Mouse (Mus musculus) stomach, postnatal 0 days (tissue): ENCODE data around the gene Map3k14. TPM values are rescaled to one million over a fixed set of nuclear protein-coding genes. Genes with fewer than 3 reads are reported as not detected.

Experiments
- ATAC-seq: fragments of 200-750 bp; cut with Nextera tagmentation; 2 replicates; pipeline ENCODE4 v1.8.0; 2017; ENCODE audit not compliant: low FRiP score, low TSS enrichment
- DNase-seq: peaks from one replicate; pipeline ENCODE4 v3.0.0-alpha.2; 2016; ENCODE audit warnings: low spot score
- H3K27ac ChIP-seq: fragments of 300-500 bp; sonication (generic); replicated peaks from 2 replicates; pipeline ENCODE4 v1.5.1; 2014; ENCODE audit warnings: mild to moderate bottlenecking, control low read depth
- H3K27me3 ChIP-seq: fragments of 300-500 bp; sonication (generic); 2 replicates; pipeline ENCODE4 v1.6.1; 2014; ENCODE audit warnings: low read length; ENCODE audit not compliant: control insufficient read depth, insufficient read depth
- H3K36me3 ChIP-seq: fragments of 300-500 bp; sonication (generic); 2 replicates; pipeline ENCODE4 v1.6.1; 2014; ENCODE audit warnings: low read length, mixed read lengths; ENCODE audit not compliant: control insufficient read depth, insufficient read depth
- H3K4me1 ChIP-seq: fragments of 300-500 bp; sonication (generic); replicated peaks from 2 replicates; pipeline ENCODE4 v1.6.1; 2014; ENCODE audit warnings: antibody characterized with exemption; ENCODE audit not compliant: control insufficient read depth, insufficient read depth
- H3K4me2 ChIP-seq: fragments of 300-500 bp; sonication (generic); replicated peaks from 2 replicates; pipeline ENCODE4 v1.6.1; 2014; ENCODE audit warnings: low read depth, mild to moderate bottlenecking, control low read depth, moderate library complexity
- H3K4me3 ChIP-seq: fragments of 300-500 bp; sonication (generic); 2 replicates; pipeline ENCODE4 v1.5.1; 2014; ENCODE audit warnings: low read depth, low read length, control low read depth
- H3K9ac ChIP-seq: fragments of 300-500 bp; sonication (generic); 2 replicates; pipeline ENCODE4 v1.6.1; 2014; ENCODE audit warnings: mild to moderate bottlenecking, low read length, control low read depth, mixed read lengths
- H3K9me3 ChIP-seq: fragments of 300-500 bp; sonication (generic); 2 replicates; pipeline ENCODE4 v1.6.1; 2016; ENCODE audit warnings: low read length; ENCODE audit not compliant: control insufficient read depth
- CTCF ChIP-seq: IDR thresholded peaks from 2 replicates; pipeline ENCODE4 v1.5.1; 2016; ENCODE audit warnings: antibody characterized with exemption, low read depth, mild to moderate bottlenecking, moderate library complexity
- EP300 ChIP-seq: optimal IDR thresholded peaks from 2 replicates; pipeline ENCODE3; 2016; ENCODE audit warnings: antibody characterized with exemption
- WGBS: fragments of 180-500 bp; shearing (Covaris S2); extraction: QIAGEN DNeasy Blood & Tissue Kit; methylation state at CpG from one replicate; pipeline ENCODE4 v1.1.7; 2014; 5-methylcytosine and 5-hydroxymethylcytosine counted together
- polyA plus RNA-seq: library from polyadenylated mRNA; unstranded; fragments of >200 nt; fragmentation: Nextera tagmentation; extraction: Ambion mirVana; gene quantifications from 2 replicates; pipeline ENCODE4 v1.2.1, GENCODE M21; 2015

The Map3k14 gene
- polyA plus RNA-seq, 1 experiment from 2014 or later = 1.6 TPM

DNA sequence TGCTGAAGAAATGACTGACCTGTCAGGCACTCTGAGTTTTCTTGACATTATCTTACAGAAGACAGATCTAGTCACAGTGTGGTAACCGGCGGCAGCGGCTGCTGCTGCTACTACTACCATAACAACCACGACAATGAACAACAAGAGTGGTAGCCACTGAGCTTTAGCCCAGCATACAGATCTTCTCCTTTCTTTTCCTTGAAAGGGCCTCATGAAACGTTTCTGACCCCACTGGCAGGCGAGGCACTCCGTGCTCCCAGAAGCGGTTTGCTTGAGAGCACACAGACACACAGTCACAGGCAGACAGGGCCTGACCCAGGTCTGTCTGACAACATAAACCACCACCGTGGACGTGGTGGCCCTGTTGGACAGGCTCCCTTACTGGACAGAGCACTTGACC is 3.7 kb downstream of the Map3k14 start:
- no peak for ATAC-seq
- WGBS = 37% methylated on average over 10 of the region's 10 CpGs
- no peaks in the 10 kb centered on the region for H3K36me3 ChIP-seq
- H3K4me1 ChIP-seq = peaks cover 11% of the 10 kb centered on the region
- no peak overlapping the region; the same call in 1 of the 2 replicates for H3K4me2 ChIP-seq
- no peak overlapping the region for H3K4me3 ChIP-seq
- peak overlapping the region; percentile 20; the same call in 1 of the 2 replicates for H3K27ac ChIP-seq
- no peaks in the 10 kb centered on the region for H3K27me3 ChIP-seq
- no peak for DNase-seq
- H3K9me3 ChIP-seq = no peaks in the 10 kb centered on the region
- no peak for TF ChIP-seq CTCF
- no peak for TF ChIP-seq EP300
- H3K9ac ChIP-seq = no peak overlapping the region

- no peaks in the 10 kb centered on the region for H3K27me3 ChIP-seq
- H3K9me3 ChIP-seq = no peaks in the 10 kb centered on the region
- 32% methylated on average over 20 of the region's 20 CpGs for WGBS
- peak overlapping the region; percentile 34 for H3K4me2 ChIP-seq
- H3K4me1 ChIP-seq = peaks cover 11% of the 10 kb centered on the region
- peak overlapping the region; percentile 58 for H3K9ac ChIP-seq
- H3K4me3 ChIP-seq = peak overlapping the region; percentile 8; the same call in 1 of the 2 replicates
- peak; percentile 68 for ATAC-seq
- no peaks in the 10 kb centered on the region for H3K36me3 ChIP-seq
- no peak for TF ChIP-seq EP300
- TF ChIP-seq CTCF = no peak
- H3K27ac ChIP-seq = peak overlapping the region; percentile 91
- peak; percentile 78 for DNase-seq
Observed at GRCm38 (mm10) chr11:103262412-103263267, 4.6 kb downstream of the Map3k14 start.

DNA sequence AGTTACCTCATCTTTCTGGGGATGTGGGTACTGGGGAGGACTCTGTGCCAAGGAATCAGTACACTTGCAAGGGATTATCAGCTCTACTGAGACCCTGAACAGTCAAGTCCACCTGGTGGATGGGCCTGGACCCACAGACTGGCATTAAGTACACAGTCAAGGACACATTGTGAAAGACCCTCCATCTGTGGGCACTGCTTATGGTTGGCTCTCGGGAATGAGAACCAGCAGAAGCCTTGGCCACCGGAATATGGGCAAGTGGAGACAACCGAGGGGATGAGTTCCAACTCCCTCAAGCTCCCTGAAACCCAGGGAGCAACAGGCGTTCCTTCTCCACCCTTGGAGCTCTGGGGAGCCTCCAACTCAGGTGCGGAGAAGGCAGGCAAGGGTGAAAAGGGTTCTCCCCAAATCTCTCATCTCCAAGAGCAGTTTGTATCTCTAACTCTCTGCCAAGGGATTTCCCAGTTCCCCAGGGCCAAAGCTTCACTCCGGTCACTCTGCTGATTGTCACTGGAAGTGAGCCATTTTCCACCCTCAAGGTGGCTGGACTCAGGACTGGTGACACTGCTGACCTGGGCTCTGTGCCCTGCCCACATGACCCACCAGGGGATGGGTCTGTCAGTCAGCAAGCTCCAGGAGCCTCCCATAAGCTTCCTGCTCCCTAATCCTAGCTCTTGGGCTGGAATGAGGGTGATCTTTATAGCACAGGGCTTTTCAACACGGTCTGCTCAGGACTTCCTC is 5.4 kb downstream of the Map3k14 start:
- Histone ChIP-seq H3K27ac (peak overlapping the region; percentile 91), H3K36me3 (no peaks in the 10 kb centered on the region), H3K9me3 (no peaks in the 10 kb centered on the region), H3K4me1 (peaks cover 11% of the 10 kb centered on the region), H3K27me3 (no peaks in the 10 kb centered on the region), H3K4me2 (peak overlapping the region; percentile 34), H3K9ac (peak overlapping the region; percentile 58), H3K4me3 (no peak overlapping the region)
- 70% methylated on average over 7 of the region's 7 CpGs for WGBS
- TF ChIP-seq CTCF (no peak), EP300 (no peak)
- DNase-seq (no peak), ATAC-seq (no peak)

DNA sequence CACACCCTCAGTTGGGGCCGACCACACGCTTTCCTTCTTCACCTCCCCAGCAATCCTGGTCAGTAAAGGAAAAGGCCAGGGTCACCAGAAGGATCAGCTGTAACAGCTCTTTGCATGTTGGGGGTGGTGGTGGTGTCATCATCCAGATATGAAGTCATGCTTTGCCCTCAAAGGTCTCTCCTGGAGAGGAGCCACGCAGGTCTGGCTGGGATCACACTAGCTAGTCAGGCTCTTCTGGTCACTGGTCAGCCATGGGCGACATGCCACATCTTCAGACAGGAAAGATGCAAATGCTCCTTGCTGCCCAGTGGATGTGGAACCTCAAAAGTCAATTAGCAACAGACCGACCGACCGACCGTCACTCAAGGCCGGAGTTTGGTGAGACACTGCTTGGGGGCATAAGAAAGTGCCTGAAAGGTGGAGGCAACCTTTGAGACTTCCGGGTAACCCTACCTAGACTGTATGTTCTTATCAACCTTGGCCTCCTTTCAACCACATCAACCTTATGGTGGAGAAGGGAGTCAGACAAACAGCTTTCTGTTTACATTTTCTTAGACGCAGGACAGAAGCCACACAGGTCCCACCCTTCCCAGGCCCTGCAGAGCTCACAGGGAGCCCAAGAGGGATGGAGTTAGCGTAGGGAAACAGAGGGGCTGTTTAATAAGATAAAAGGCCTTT is 6.6 kb downstream of the Map3k14 start:
- Histone ChIP-seq H3K36me3 (no peaks in the 10 kb centered on the region), H3K9me3 (no peaks in the 10 kb centered on the region), H3K4me3 (no peak overlapping the region), H3K4me1 (peaks cover 11% of the 10 kb centered on the region), H3K27ac (peak overlapping the region; percentile 69), H3K4me2 (no peak overlapping the region), H3K27me3 (no peaks in the 10 kb centered on the region), H3K9ac (no peak overlapping the region)
- 66% methylated on average over 12 of the region's 12 CpGs for WGBS
- no peak for TF ChIP-seq EP300
- no peak for TF ChIP-seq CTCF
- peak; percentile 49 for DNase-seq
- peak; percentile 80 for ATAC-seq

DNA sequence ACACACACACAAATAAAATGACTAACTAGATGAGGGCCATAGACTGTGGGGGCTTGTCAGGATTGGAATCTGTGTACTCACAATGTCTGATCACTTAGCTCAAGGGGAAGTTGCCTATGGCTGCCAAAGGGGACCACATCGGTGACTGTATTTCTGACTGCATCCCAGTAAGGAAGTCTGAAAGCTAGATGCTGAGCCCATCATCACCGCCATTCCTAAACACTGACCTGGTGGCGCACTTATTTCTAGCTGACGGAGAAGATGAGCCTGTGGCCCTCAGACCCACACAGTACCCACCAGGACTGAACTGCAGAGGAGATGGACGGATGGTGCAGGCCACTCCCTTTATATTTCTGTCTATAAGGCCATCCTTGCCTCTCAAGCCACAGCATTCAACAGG is 7.2 kb downstream of the Map3k14 start:
- Histone ChIP-seq H3K4me2 (no peak overlapping the region), H3K27ac (no peak overlapping the region; the same call in 1 of the 2 replicates), H3K9ac (no peak overlapping the region), H3K36me3 (no peaks in the 10 kb centered on the region), H3K9me3 (no peaks in the 10 kb centered on the region), H3K4me3 (no peak overlapping the region), H3K4me1 (peaks cover 11% of the 10 kb centered on the region), H3K27me3 (no peaks in the 10 kb centered on the region)
- ATAC-seq (no peak), DNase-seq (no peak)
- TF ChIP-seq EP300 (no peak), CTCF (no peak)
- 91% methylated on average over 5 of the region's 5 CpGs for WGBS
